Mouse (Mus musculus): ENCODE measurements at regions not wholly inside any gene's neighbourhood (a gene's known extent, or its start where the extent isn't known, plus 50 kb on each side); places are given as distances from the start of the nearest gene placed in this dataset.

GRCm38 (mm10) chr16:73117338-73117737, 809.2 kb downstream of the Robo1 start:
- no peak overlapping the region for H3K9ac ChIP-seq (ENCODE audit: control insufficient read depth, low read depth, low read length, poor library complexity, severe bottlenecking)
- H3K4me1 ChIP-seq (ENCODE audit: control insufficient read depth in 1 of 2, insufficient read depth in 2 of 2, low read length in 2 of 2), result no peaks in the 10 kb centered on the region
- H3K9me3 ChIP-seq (replicated peaks; ENCODE audit: insufficient read depth, low read length), result no peaks in the 10 kb centered on the region
- H3K79me2 ChIP-seq (ENCODE audit: control insufficient read depth, insufficient read depth, low read length, poor library complexity), result no peaks in the 10 kb centered on the region
- no peaks in the 10 kb centered on the region for H3K27me3 ChIP-seq (ENCODE audit: control insufficient read depth in 1 of 2, insufficient read depth in 2 of 2, low read length in 2 of 2)
- H3K27ac ChIP-seq (ENCODE audit: control insufficient read depth, low read depth, low read length), result no peak overlapping the region
- H3K4me3 ChIP-seq (ENCODE audit: control insufficient read depth in 1 of 2, insufficient read depth in 1 of 2, low read depth in 2 of 2, low read length in 2 of 2), result no peak overlapping the region
- no peak for TF ChIP-seq TBP (IDR thresholded peaks at IDR 0.05; ENCODE audit: low read depth, low read length)
- DNase-seq (ENCODE audit: low read depth, low spot score), result no peak
- no peaks in the 10 kb centered on the region for H3K36me3 ChIP-seq (ENCODE audit: control insufficient read depth in 1 of 2, insufficient read depth in 2 of 2, low read length in 2 of 2)

DNA sequence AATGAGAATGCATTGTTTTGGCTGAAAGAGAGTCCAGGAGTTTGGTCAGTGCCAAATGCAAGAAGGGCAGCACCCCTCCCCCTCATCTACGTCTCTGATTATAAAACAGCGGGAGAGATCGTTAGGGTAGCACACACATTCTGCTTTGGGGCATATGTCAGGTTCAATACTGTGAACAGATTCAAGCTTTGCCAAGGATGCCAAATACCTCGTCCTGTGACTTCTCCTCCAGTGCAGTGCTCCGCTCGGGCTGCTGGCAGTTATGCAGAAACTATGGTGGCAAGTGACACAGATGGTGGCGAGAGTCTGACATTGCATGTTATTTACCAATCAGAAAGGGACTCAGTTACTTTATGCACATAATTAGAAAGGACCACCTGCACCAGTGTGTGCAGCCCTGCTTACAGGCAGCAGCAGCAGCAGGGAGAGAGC, 799.9 kb downstream of the Robo1 start:
- H3K9me3 ChIP-seq (replicated peaks; ENCODE audit: insufficient read depth, low read length), result no peaks in the 10 kb centered on the region
- no peak overlapping the region for H3K4me3 ChIP-seq (ENCODE audit: control insufficient read depth in 1 of 2, insufficient read depth in 1 of 2, low read depth in 2 of 2, low read length in 2 of 2)
- H3K27ac ChIP-seq (ENCODE audit: control insufficient read depth, low read depth, low read length), result no peak overlapping the region
- no peaks in the 10 kb centered on the region for H3K36me3 ChIP-seq (ENCODE audit: control insufficient read depth in 1 of 2, insufficient read depth in 2 of 2, low read length in 2 of 2)
- no peak overlapping the region for H3K9ac ChIP-seq (ENCODE audit: control insufficient read depth, low read depth, low read length, poor library complexity, severe bottlenecking)
- H3K4me1 ChIP-seq (ENCODE audit: control insufficient read depth in 1 of 2, insufficient read depth in 2 of 2, low read length in 2 of 2), result no peaks in the 10 kb centered on the region
- no peaks in the 10 kb centered on the region for H3K27me3 ChIP-seq (ENCODE audit: control insufficient read depth in 1 of 2, insufficient read depth in 2 of 2, low read length in 2 of 2)
- TF ChIP-seq POLR2A (IDR thresholded peaks at IDR 0.05; ENCODE audit: control insufficient read depth in 1 of 2, insufficient read depth in 1 of 2, low read depth in 1 of 2, low read length in 2 of 2, poor library complexity in 1 of 2), result no peak
- no peak for TF ChIP-seq ELF1 (IDR thresholded peaks at IDR 0.05; ENCODE audit: low read depth, low read length)
- TF ChIP-seq NELFE (IDR thresholded peaks at IDR 0.05; ENCODE audit: low read depth, low read length), result no peak
- no peak for DNase-seq (ENCODE audit: low read depth, low spot score)
- no peaks in the 10 kb centered on the region for H3K79me2 ChIP-seq (ENCODE audit: control insufficient read depth, insufficient read depth, low read length, poor library complexity)

DNA sequence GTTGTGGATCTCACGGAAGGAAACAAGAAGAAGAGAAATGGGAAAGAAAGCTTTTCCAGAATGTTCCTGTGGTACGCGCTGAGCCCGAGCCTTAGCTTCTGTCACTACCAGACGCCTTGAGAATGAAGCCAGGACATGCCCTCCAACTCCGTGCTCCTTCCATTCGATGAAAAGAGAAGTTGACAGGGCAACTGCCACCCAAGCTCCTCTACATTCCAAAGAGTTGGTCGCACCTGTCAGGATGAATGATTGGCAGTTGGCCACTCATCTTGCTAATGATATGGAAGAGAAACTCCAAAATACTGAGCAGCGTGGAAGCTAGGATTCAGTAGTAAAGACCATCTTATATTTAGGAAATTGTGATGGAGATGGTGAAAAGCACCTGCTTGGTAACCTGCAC, 799.5 kb downstream of the Robo1 start:
- Histone ChIP-seq H3K79me2 (ENCODE audit: control insufficient read depth, insufficient read depth, low read length, poor library complexity) (no peaks in the 10 kb centered on the region), H3K27me3 (ENCODE audit: control insufficient read depth in 1 of 2, insufficient read depth in 2 of 2, low read length in 2 of 2) (no peaks in the 10 kb centered on the region), H3K4me3 (ENCODE audit: control insufficient read depth in 1 of 2, insufficient read depth in 1 of 2, low read depth in 2 of 2, low read length in 2 of 2) (no peak overlapping the region), H3K4me1 (ENCODE audit: control insufficient read depth in 1 of 2, insufficient read depth in 2 of 2, low read length in 2 of 2) (no peaks in the 10 kb centered on the region), H3K9me3 (replicated peaks; ENCODE audit: insufficient read depth, low read length) (no peaks in the 10 kb centered on the region), H3K36me3 (ENCODE audit: control insufficient read depth in 1 of 2, insufficient read depth in 2 of 2, low read length in 2 of 2) (no peaks in the 10 kb centered on the region), H3K27ac (ENCODE audit: control insufficient read depth, low read depth, low read length) (no peak overlapping the region), H3K9ac (ENCODE audit: control insufficient read depth, low read depth, low read length, poor library complexity, severe bottlenecking) (no peak overlapping the region)
- TF ChIP-seq NRF1 (IDR thresholded peaks at IDR 0.05; ENCODE audit: insufficient read depth, low read depth, low read length, poor library complexity, severe bottlenecking) (no peak), POLR2AphosphoS2 (IDR thresholded peaks at IDR 0.05; ENCODE audit: low read length) (no peak), GABPA (IDR thresholded peaks at IDR 0.05; ENCODE audit: low read depth, low read length) (no peak), UBTF (IDR thresholded peaks at IDR 0.05; ENCODE audit: borderline replicate concordance, insufficient read depth, low read depth, low read length) (no peak), E2F4 (IDR thresholded peaks at IDR 0.05; ENCODE audit: borderline replicate concordance, low read depth, low read length) (no peak), GATA1 (IDR thresholded peaks at IDR 0.05; ENCODE audit: low read depth, low read length) (no peak), POLR2AphosphoS5 (IDR thresholded peaks at IDR 0.05; ENCODE audit: borderline replicate concordance, low read depth, low read length) (no peak), TAL1 (IDR thresholded peaks at IDR 0.05; ENCODE audit: low read length) (no peak), MEF2A (IDR thresholded peaks at IDR 0.05; ENCODE audit: extremely low read depth, insufficient replicate concordance, low read depth, low read length, poor library complexity, severe bottlenecking) (no peak), TBP (IDR thresholded peaks at IDR 0.05; ENCODE audit: low read depth, low read length) (no peak), ETS1 (IDR thresholded peaks at IDR 0.05; ENCODE audit: low read depth, low read length) (no peak), MAX (IDR thresholded peaks at IDR 0.05; ENCODE audit: low read length) (no peak), MAFK (IDR thresholded peaks at IDR 0.05; ENCODE audit: borderline replicate concordance, low read depth, low read length) (no peak), MXI1 (IDR thresholded peaks at IDR 0.05; ENCODE audit: low read depth, low read length) (no peak), SMC3 (IDR thresholded peaks at IDR 0.05; ENCODE audit: low read depth, low read length) (no peak), SIN3A (IDR thresholded peaks at IDR 0.05; ENCODE audit: low read length) (no peak), POLR2A (IDR thresholded peaks at IDR 0.05; ENCODE audit: control insufficient read depth in 1 of 2, insufficient read depth in 1 of 2, low read depth in 1 of 2, low read length in 2 of 2, poor library complexity in 1 of 2) (no peak), MAZ (IDR thresholded peaks at IDR 0.05; ENCODE audit: low read depth, low read length) (no peak), ELF1 (IDR thresholded peaks at IDR 0.05; ENCODE audit: low read depth, low read length) (no peak)
- DNase-seq (ENCODE audit: low read depth, low spot score), result no peak

Measured in MEL (cell line).